ENCODE assay signal across 8 mouse cellular contexts in genomic region chr12:104864439-104865165, GRCm38 (mm10). TPM values are rescaled to one million over a fixed set of nuclear protein-coding genes. Genes with fewer than 3 reads are reported as not detected.
DNase-seq lines count a peak whose midpoint lies in the region; ATAC-seq lines count a peak whose summit lies in the region.

TSS of gene Clmn (minus strand) at chr12:104865076.

- no peak for ATAC-seq in limb, embryonic 15.5 days (ENCODE audit: insufficient number of reproducible peaks, low FRiP score, low TSS enrichment, low read depth)
- ATAC-seq in neural tube, embryonic 12.5 days (ENCODE audit: low FRiP score, low read depth): peak; percentile 46; the same call in 1 of the 2 replicates
- no peak for ATAC-seq in monocyte, adult 5-6 weeks (replicated peaks; ENCODE audit: insufficient number of reproducible peaks, low FRiP score, low TSS enrichment, poor library complexity, severe bottlenecking)

- peak within 1 kb of the TSS; percentile 72 for H3K9ac ChIP-seq in limb, embryonic 15.5 days
- H3K9ac ChIP-seq in neural tube, embryonic 12.5 days: peak within 1 kb of the TSS; percentile 85

- under 1% methylated on average over 37 of the region's 80 CpGs for WGBS in limb, embryonic 15.5 days
- 1% methylated on average over 53 of the region's 80 CpGs for WGBS in neural tube, embryonic 12.5 days

- no peak within 1 kb of the TSS for H3K27ac ChIP-seq in brown adipose tissue, adult 24 weeks (replicated peaks; ENCODE audit: low read depth, low read length)
- H3K27ac ChIP-seq in limb, embryonic 15.5 days: peak within 1 kb of the TSS; percentile 62; the same call in 1 of the 2 replicates
- H3K27ac ChIP-seq in neural tube, embryonic 12.5 days: no peak within 1 kb of the TSS

- H3K36me3 ChIP-seq in limb, embryonic 15.5 days: no peaks in the 10 kb centered on the region
- H3K36me3 ChIP-seq in neural tube, embryonic 12.5 days: no peaks in the 10 kb centered on the region

- no peaks in the 10 kb centered on the region for H3K4me1 ChIP-seq in brown adipose tissue, adult 24 weeks (ENCODE audit: control insufficient read depth, insufficient read depth, insufficient read length, low read length)
- peaks cover 23% of the 10 kb centered on the region for H3K4me1 ChIP-seq in limb, embryonic 15.5 days
- peaks cover 2% of the 10 kb centered on the region; the same call in 1 of the 2 replicates for H3K4me1 ChIP-seq in neural tube, embryonic 12.5 days

- H3K9me3 ChIP-seq in limb, embryonic 15.5 days: no peaks in the 10 kb centered on the region
- no peaks in the 10 kb centered on the region for H3K9me3 ChIP-seq in neural tube, embryonic 12.5 days

- H3K4me3 ChIP-seq in brown adipose tissue, adult 24 weeks (ENCODE audit: insufficient read depth, low read depth, low read length): peak within 1 kb of the TSS; percentile 79
- H3K4me3 ChIP-seq in limb, embryonic 15.5 days: peak within 1 kb of the TSS; percentile 72
- peak within 1 kb of the TSS; percentile 73 for H3K4me3 ChIP-seq in neural tube, embryonic 12.5 days

- peak within 1 kb of the TSS; percentile 95 for H3K4me2 ChIP-seq in limb, embryonic 15.5 days
- peak within 1 kb of the TSS; percentile 98 for H3K4me2 ChIP-seq in neural tube, embryonic 12.5 days (replicated peaks)

- DNase-seq in layer of hippocampus, adult 11-12 months (ENCODE audit: low spot score): peak; percentile 68
- no peak for DNase-seq in layer of hippocampus, adult 9-11 months
- peak; percentile 37 to 44 for DNase-seq in gastrocnemius, postnatal 4 days (ENCODE audit: low spot score in 2 of 2)
- peak; percentile 39 to 48 for DNase-seq in kidney, adult 8-10 months

- no peaks in the 10 kb centered on the region for H3K27me3 ChIP-seq in limb, embryonic 15.5 days
- H3K27me3 ChIP-seq in neural tube, embryonic 12.5 days (replicated peaks): peaks cover 6% of the 10 kb centered on the region; the same call in 1 of the 2 replicates

RNA-seq across cellular contexts. Expression of gene Clmn, which starts in this region (rescaled TPM):
- polyA plus RNA-seq in brown adipose tissue, adult 24 weeks (2012; ENCODE audit: insufficient read depth, insufficient read length, missing spikeins): 6.6 and 8.2 TPM in 2 replicates
- total RNA-seq in gastrocnemius, postnatal 4 days (2021): 1 to 10 TPM; 6.2 TPM
- 2.2 and 2.6 TPM in 2 replicates for polyA plus RNA-seq in limb, embryonic 15.5 days (2015; fragmentation: Nextera tagmentation; extraction: Ambion mirVana)
- 2.0 TPM in 2 replicates for polyA plus RNA-seq in neural tube, embryonic 12.5 days (2016; fragmentation: Nextera tagmentation; extraction: Ambion mirVana)
- 0.19 TPM in 1 of 3 replicates, not detected in the others for total RNA-seq in monocyte, adult 5-6 weeks (2017)
